Mouse (Mus musculus) R1 (cell line): ENCODE results near the gene Mrpl55.
A peak's percentile ranks its signal among the peaks of the same experiment; 100 is the strongest.

ENCODE experiments used
- DNase-seq: peaks from one replicate; pipeline ENCODE4 v3.0.0-alpha.2; 2018; ENCODE audit warnings: low read depth, low spot score

Mrpl55 gene

GRCm38 (mm10) chr11:59202081-59202995 lies at the start of gene Mrpl55:
TSS of gene Mrpl55 (plus strand) at chr11:59202486.
- DNase-seq = peak; percentile 89

DNA sequence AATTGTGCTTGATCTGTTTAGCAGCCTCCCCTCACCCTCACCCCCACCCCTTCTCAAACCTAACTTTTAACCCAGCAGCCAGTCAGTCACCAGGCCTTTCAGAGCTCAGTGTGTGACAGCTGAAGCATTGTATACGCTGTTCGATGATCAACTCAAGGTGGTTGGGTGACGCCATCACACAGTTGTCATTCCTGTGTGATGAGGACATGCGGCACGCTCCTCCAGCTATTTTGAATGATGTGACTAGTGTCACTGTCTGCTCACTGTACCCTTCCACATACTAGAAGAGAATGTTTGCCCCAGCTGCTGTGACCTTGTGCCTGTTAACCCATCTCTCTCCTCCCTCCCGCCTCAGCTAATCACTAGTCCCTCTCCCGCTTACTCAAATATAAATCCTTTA lies 48.1 kb upstream of the Mrpl55 start:
- DNase-seq = no peak

DNA sequence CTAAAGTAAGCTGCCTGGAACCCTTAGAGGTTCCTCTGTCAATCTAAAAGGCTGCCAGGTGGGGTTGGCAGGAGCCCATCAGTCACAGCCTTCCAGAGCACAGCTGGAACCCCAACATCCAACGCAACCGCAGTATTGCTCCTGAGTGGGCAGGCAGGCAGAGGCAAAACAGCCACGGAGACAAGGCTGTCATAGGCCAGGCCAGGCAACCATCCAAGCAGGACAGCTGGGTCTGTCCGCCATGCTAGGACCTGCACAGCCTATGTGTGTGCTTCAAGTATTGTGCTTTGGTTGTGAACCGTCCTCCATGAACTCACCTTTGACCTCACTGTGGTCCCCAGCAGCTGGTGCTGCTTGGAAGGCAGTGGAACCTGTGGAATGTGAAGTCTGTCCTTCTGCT lies 46.4 kb upstream of the Mrpl55 start:
- no peak for DNase-seq

DNA sequence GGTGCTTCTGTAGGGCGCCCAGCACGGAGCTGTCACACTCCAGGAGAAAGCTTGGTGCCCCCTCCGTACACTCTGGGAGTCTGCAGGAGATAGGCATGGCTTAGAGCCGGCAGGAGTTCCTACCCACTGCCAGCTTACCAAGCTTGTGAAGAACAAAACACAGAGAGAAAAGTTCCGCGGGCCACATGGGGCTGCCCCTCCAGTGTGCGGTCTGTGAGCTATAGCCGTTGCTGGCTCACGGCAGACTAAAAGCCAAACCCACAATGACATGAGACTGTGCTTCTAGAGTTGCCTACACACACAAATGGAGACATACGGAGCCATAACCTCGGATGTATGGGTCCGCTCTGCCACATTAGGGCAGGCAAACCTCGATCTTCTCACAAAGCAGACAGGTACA lies 43.2 kb upstream of the Mrpl55 start:
- no peak for DNase-seq

- no peak for DNase-seq
These were observed 42.7 kb upstream of the Mrpl55 start for GRCm38 (mm10) chr11:59159558-59159957.

DNA sequence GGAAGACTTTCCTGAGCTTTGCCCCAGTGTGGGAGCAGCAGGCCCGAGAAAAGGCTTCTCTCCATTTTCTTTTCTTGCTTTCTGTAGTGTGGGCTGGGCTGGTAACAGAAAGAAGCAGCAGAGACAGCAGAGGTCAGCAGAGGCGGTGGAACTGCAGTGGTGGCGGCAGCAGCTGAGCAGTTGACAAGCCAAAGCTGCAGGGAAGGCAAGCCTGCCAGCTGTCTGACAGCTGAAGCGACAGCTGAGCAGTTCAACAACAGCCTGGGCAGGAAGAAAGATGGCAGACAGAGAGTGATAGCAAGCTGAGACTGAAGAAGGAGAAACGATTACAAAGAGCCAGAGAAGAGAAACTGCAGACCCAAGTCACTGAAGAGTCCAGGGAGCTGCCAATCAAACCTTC lies 40.9 kb upstream of the Mrpl55 start:
- DNase-seq = no peak

DNA sequence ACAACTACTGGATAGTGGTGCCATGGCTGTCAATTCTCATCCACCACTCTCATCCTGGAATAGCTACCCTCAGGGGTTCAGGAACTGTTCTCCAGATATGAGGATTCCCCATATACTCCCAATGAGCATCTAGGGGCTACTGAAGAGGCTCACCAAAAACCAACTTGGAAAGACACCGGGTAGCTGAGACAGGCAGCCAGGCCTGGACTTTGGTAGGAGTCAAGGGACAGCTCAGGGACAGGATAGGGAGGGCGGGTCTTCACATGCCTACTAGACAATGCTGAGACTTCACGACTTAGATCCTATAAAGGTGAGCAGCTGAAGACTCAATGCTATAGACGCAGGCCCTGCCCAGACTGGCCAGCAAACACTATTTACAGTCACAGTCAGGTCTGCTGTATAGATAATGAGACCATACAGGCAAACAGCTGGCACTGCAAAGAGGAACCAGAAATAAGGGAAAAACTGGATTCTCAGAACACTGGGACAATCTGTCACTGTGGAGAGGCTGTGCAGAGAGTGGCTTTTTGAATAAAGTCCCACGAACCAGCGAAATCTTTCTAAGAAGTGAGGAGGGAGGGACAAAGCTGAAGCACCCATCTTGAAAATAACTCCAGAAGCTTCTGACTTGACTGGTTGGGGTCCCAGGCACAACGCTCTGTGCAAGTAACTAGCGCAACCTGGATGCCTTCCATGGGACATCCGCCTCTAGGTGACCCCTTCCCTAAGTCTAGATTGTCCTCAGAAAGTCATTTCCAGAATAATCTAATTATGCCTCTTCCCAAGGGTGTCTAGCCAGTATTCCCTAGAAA lies 39.6 kb upstream of the Mrpl55 start:
- DNase-seq = no peak

- peak; percentile 98 for DNase-seq
These were observed 38.7 kb upstream of the Mrpl55 start, which contains the start of gene Iba57 for GRCm38 (mm10) chr11:59163255-59164236. TSS of gene Iba57 (minus strand) at chr11:59163739.

GRCm38 (mm10) chr11:59164384-59164783 lies 37.9 kb upstream of the Mrpl55 start:
- no peak for DNase-seq

- no peak for DNase-seq
These were observed 36.6 kb upstream of the Mrpl55 start for GRCm38 (mm10) chr11:59165616-59166241.

- DNase-seq = no peak
These were observed 32.5 kb upstream of the Mrpl55 start for GRCm38 (mm10) chr11:59169807-59170206.

- DNase-seq = no peak
These were observed 31.7 kb upstream of the Mrpl55 start for GRCm38 (mm10) chr11:59170549-59170948.

- no peak for DNase-seq
These were observed 28.0 kb upstream of the Mrpl55 start for GRCm38 (mm10) chr11:59174189-59174838.

DNA sequence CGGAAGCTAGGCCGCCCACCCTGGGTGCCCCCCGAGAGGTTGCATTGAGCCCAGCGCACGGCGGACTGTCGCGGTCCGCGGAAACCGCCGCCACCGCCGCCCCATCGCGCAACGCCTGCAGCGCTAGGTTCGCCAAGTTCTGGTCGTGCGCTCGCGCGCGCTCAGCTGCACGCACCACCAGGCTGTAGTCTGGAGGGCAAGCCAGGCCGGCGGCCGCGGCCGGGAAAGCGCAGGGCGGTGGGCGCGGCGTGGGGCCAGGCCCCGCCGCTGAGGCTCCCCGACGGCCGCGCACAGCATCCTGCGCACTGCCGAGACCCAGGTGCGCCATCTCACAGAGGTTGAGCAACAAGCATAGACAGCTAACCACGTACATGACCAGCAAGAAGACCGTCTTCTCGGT lies 25.8 kb upstream of the Mrpl55 start:
- peak; percentile 28 for DNase-seq

DNA sequence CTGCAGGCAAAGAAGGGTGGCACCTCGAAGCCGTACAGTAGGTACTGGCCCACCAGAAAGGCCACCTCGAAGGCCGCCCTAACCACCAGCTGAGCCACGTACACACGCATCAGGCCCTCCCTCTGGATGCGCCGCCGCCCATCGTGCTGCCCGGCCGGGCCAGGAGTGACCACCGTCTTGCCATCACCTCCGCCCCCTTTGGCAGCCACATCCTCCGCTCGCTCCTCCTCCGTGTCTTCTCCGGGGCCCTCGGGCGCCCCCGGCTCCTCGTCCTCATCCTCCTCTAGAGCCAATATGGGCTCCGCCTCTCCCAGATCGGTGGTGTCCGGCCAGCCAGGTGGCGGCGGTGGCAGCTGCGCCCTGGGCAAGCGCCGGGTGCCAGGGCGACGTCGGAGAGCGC lies 25.4 kb upstream of the Mrpl55 start:
- DNase-seq = no peak

- DNase-seq = no peak
These were observed 19.4 kb upstream of the Mrpl55 start, which contains the start of gene Gjc2 for GRCm38 (mm10) chr11:59182864-59183331. TSS of gene Gjc2 (minus strand) at chr11:59183213.

GRCm38 (mm10) chr11:59183821-59184220 lies 18.5 kb upstream of the Mrpl55 start:
- peak; percentile 46 for DNase-seq

DNA sequence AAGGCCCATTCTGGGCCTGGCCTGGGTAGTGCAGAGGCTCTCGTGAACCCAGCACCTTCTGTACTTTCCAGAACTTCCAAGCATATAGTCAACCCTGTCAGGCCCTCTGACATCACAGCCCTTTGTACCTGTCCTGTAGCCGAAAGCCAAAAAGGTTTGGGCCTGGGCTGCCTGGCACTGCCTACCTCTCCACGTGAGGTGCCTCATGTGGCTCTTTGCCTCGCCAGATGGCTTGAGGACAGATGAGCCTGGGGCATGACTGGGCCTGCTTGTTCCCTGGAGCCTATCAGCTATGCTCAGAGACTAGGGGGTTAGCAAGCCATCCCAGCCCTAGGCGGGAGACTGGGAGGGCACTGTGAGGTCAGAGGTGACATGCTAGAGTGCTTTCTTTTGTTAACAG lies 16.8 kb upstream of the Mrpl55 start:
- no peak for DNase-seq

DNA sequence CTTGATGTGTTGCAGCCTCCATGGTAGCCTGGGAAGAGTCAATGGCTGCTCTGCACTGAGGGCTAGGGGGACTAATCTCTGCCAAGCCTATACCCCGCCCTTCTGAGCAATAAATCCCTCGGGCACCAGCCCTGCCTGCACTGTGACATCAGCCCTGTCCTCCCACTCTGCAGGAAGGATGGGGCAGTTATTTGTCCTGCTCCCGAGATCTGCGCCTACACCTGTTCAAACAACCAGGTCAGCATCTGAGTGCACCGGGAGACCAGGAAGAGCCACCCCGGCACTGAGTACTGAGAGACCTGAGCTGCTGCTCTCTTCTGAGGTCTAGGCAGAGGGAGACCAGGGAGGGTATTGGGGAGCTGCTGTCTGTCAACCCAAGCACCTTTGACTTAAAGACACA lies 14.6 kb upstream of the Mrpl55 start:
- no peak for DNase-seq
